Mouse (Mus musculus) embryonic facial prominence, embryonic 15.5 days (tissue): Measurements from ENCODE around the gene Emc6. TPM values are rescaled to one million over a fixed set of nuclear protein-coding genes. Genes with fewer than 3 reads are reported as not detected.

Experiments
- ATAC-seq: fragments of 200-750 bp; cut with Nextera tagmentation; 2 replicates; pipeline ENCODE4 v1.8.0; 2017; ENCODE audit warnings: low read depth, moderate TSS enrichment; ENCODE audit not compliant: insufficient number of reproducible peaks, low FRiP score, low TSS enrichment
- H3K27ac ChIP-seq: fragments of 300-500 bp; sonication (generic); replicated peaks from 2 replicates; pipeline ENCODE4 v1.5.1; 2015; ENCODE audit warnings: mild to moderate bottlenecking, inconsistent platforms
- H3K27me3 ChIP-seq: fragments of 300-500 bp; sonication (generic); 2 replicates; pipeline ENCODE4 v1.6.1; 2015; ENCODE audit warnings: inconsistent platforms
- H3K36me3 ChIP-seq: fragments of 300-500 bp; sonication (generic); 2 replicates; pipeline ENCODE4 v1.6.1; 2015; ENCODE audit warnings: mild to moderate bottlenecking, inconsistent platforms
- H3K4me1 ChIP-seq: fragments of 300-500 bp; sonication (generic); 2 replicates; pipeline ENCODE4 v1.6.1; 2015; ENCODE audit warnings: inconsistent platforms
- H3K4me2 ChIP-seq: fragments of 300-500 bp; sonication (generic); replicated peaks from 2 replicates; pipeline ENCODE4 v1.6.1; 2015; ENCODE audit warnings: mild to moderate bottlenecking, inconsistent platforms
- H3K4me3 ChIP-seq: fragments of 300-500 bp; sonication (generic); replicated peaks from 2 replicates; pipeline ENCODE4 v1.5.1; 2015; ENCODE audit warnings: mild to moderate bottlenecking, inconsistent platforms
- H3K9ac ChIP-seq: fragments of 300-500 bp; sonication (generic); 2 replicates; pipeline ENCODE4 v1.6.1; 2015; ENCODE audit warnings: inconsistent platforms
- H3K9me3 ChIP-seq: fragments of 300-500 bp; sonication (generic); replicated peaks from 2 replicates; pipeline ENCODE4 v1.6.1; 2016; ENCODE audit warnings: inconsistent platforms
- WGBS: fragments of 180-500 bp; shearing (Covaris S2); methylation state at CpG from one replicate; pipeline ENCODE4 v1.1.7; 2015; 5-methylcytosine and 5-hydroxymethylcytosine counted together
- polyA plus RNA-seq: library from polyadenylated mRNA; unstranded; fragments of >200 nt; fragmentation: Nextera tagmentation; extraction: Ambion mirVana; gene quantifications from 2 replicates; pipeline ENCODE4 v1.2.1, GENCODE M21; 2015

Gene Emc6
- polyA plus RNA-seq, 1 experiment from 2014 or later: 91.9 TPM

- peak overlapping the region; percentile 98 for H3K4me3 ChIP-seq
- peaks cover 35% of the 10 kb centered on the region for H3K4me1 ChIP-seq
- H3K9me3 ChIP-seq: no peaks in the 10 kb centered on the region
- peaks cover 10% of the 10 kb centered on the region for H3K36me3 ChIP-seq
- WGBS: under 1% methylated on average over 15 of the region's 15 CpGs
- peak overlapping the region; percentile 90 for H3K27ac ChIP-seq
- H3K4me2 ChIP-seq: peak overlapping the region; percentile 67
- ATAC-seq: no peak
- H3K9ac ChIP-seq: peak overlapping the region; percentile 96
- H3K27me3 ChIP-seq: no peaks in the 10 kb centered on the region
Observed at GRCm38 (mm10) chr11:73176186-73176585, 651 bp downstream of the Emc6 start.

GRCm38 (mm10) chr11:73175612-73176011, 1.2 kb downstream of the Emc6 start:
- Histone ChIP-seq H3K9ac (peak overlapping the region; percentile 96; the same call in 1 of the 2 replicates), H3K4me1 (peaks cover 35% of the 10 kb centered on the region), H3K4me2 (peak overlapping the region; percentile 67), H3K27me3 (no peaks in the 10 kb centered on the region), H3K9me3 (no peaks in the 10 kb centered on the region), H3K36me3 (peaks cover 7% of the 10 kb centered on the region), H3K4me3 (peak overlapping the region; percentile 98), H3K27ac (no peak overlapping the region)
- ATAC-seq: no peak
- 32% methylated on average over 8 of the region's 8 CpGs for WGBS

DNA sequence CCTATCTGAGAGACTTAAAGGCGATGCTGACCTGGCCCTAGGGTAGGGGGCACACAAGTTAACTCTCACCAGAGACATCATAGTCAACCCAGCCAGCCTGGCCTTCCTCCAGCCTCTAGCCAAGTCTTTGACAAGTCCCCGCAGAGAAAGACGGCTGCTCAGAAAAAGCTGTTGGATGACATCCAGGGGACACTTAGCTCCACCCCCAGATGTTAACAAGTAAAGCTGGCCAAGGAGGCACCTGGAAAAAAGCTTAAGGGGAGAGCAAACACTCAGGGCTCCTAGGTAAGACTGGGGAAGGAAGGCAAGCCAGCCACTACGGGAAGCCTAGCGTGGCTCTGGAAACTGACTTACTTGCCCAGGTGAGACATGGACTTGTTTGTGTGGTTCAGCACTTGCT, 4.7 kb downstream of the Emc6 start:
- H3K9ac ChIP-seq: no peak overlapping the region
- H3K9me3 ChIP-seq: no peaks in the 10 kb centered on the region
- 44% methylated on average over 5 of the region's 5 CpGs for WGBS
- no peak overlapping the region for H3K4me3 ChIP-seq
- ATAC-seq: no peak
- peaks cover 5% of the 10 kb centered on the region for H3K36me3 ChIP-seq
- no peak overlapping the region for H3K4me2 ChIP-seq
- H3K27me3 ChIP-seq: no peaks in the 10 kb centered on the region
- H3K4me1 ChIP-seq: peaks cover 20% of the 10 kb centered on the region
- H3K27ac ChIP-seq: no peak overlapping the region

- Histone ChIP-seq H3K4me3 (no peak overlapping the region), H3K9me3 (no peaks in the 10 kb centered on the region), H3K27ac (no peak overlapping the region), H3K4me1 (peaks cover 9% of the 10 kb centered on the region; the same call in 1 of the 2 replicates), H3K4me2 (no peak overlapping the region), H3K36me3 (peaks cover 1% of the 10 kb centered on the region; the same call in 1 of the 2 replicates), H3K9ac (no peak overlapping the region), H3K27me3 (no peaks in the 10 kb centered on the region)
- no peak for ATAC-seq
- WGBS: 47% methylated on average over 4 of the region's 4 CpGs
Observed at GRCm38 (mm10) chr11:73169231-73169630, 7.6 kb downstream of the Emc6 start.

- 79% methylated on average over 6 of the region's 6 CpGs for WGBS
- H3K9me3 ChIP-seq: no peaks in the 10 kb centered on the region
- no peaks in the 10 kb centered on the region; the same call in 1 of the 2 replicates for H3K36me3 ChIP-seq
- no peaks in the 10 kb centered on the region for H3K27me3 ChIP-seq
- no peak overlapping the region for H3K4me3 ChIP-seq
- H3K9ac ChIP-seq: no peak overlapping the region
- H3K4me1 ChIP-seq: peaks cover 9% of the 10 kb centered on the region; the same call in 1 of the 2 replicates
- no peak for ATAC-seq
- H3K4me2 ChIP-seq: no peak overlapping the region
- no peak overlapping the region for H3K27ac ChIP-seq
Observed at GRCm38 (mm10) chr11:73168576-73168975, 8.3 kb downstream of the Emc6 start.

GRCm38 (mm10) chr11:73168071-73168470, 8.8 kb downstream of the Emc6 start:
- Histone ChIP-seq H3K36me3 (no peaks in the 10 kb centered on the region), H3K9ac (no peak overlapping the region), H3K4me3 (no peak overlapping the region), H3K4me2 (no peak overlapping the region), H3K9me3 (no peaks in the 10 kb centered on the region), H3K4me1 (peaks cover 9% of the 10 kb centered on the region; the same call in 1 of the 2 replicates), H3K27ac (no peak overlapping the region), H3K27me3 (no peaks in the 10 kb centered on the region)
- WGBS: 85% methylated on average over 8 of the region's 8 CpGs
- ATAC-seq: no peak

DNA sequence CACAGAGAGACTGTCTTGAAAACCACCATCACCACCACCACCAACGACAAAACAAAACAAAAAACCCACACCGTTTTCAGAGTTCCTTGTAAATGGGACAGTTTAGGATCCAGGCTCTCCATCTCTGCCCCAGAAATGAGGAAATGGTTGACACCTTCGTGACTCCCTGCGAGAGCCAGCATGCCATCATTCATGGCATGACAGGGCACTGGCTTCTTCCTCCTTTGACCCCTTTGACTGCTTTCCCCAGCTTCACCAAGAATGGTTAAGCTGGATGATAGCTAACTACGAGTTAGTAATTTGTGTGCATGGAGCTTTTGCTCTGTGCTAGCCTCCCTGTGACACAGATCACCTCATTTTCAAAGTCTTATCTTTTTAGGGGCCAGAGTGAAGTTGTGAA, 14.6 kb downstream of the Emc6 start:
- WGBS: 88% methylated on average over 5 of the region's 5 CpGs
- peaks cover 12% of the 10 kb centered on the region for H3K4me1 ChIP-seq
- no peak for ATAC-seq

DNA sequence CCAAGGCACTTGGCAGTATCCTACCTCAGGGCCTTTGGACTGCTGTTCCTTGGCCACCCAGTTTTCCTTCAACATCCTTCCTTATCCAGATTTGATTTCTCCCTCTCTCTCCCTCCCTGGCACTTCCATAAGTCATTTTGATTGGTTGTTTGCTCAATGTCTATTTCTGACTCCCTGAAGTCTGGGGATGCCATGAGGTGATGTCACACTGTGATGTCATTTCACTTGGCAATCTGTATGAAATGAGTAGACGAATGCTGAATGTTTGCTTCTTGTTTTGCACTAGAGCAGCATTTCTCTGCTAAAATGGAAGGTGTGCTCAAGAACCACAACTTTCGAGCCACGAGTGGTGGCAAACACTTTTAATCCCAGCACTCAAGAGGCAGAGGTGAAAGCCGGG, 15.2 kb downstream of the Emc6 start:
- H3K27ac ChIP-seq: no peak overlapping the region
- no peak for ATAC-seq
- 89% methylated on average over 4 of the region's 4 CpGs for WGBS
- H3K36me3 ChIP-seq: no peaks in the 10 kb centered on the region
- peaks cover 36% of the 10 kb centered on the region for H3K27me3 ChIP-seq
- H3K4me2 ChIP-seq: no peak overlapping the region
- H3K9ac ChIP-seq: no peak overlapping the region
- H3K9me3 ChIP-seq: no peaks in the 10 kb centered on the region
- no peak overlapping the region for H3K4me3 ChIP-seq
- peaks cover 12% of the 10 kb centered on the region for H3K4me1 ChIP-seq

More for the DNA sequence above, 14.6 kb downstream of the Emc6 start:
- no peak overlapping the region for H3K27ac ChIP-seq
- H3K9ac ChIP-seq: no peak overlapping the region
- no peaks in the 10 kb centered on the region for H3K36me3 ChIP-seq
- H3K27me3 ChIP-seq: peaks cover 32% of the 10 kb centered on the region
- H3K4me3 ChIP-seq: no peak overlapping the region
- no peaks in the 10 kb centered on the region for H3K9me3 ChIP-seq
- no peak overlapping the region for H3K4me2 ChIP-seq

DNA sequence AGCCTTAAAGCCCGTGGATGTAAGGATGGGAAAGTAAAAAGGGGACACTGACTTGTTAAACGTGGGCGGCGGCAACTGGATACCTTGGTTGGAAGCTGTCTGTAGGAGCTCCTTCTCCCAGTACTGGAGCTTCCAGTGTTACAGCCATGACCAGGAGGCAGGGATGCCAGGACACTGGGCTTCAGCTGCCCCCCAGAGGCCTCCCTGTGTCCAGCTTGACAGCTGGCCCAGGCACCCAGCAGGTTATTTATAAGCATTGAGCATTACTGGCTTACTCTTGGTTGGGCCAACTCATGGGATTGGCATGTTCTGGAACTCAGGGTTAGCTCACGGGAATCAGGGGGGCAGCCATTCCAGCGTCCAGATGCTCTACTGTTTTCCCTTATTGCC, 16.0 kb downstream of the Emc6 start:
- Histone ChIP-seq H3K9me3 (no peaks in the 10 kb centered on the region), H3K9ac (no peak overlapping the region), H3K4me3 (peak overlapping the region; percentile 43), H3K4me2 (peak overlapping the region; percentile 83), H3K4me1 (peaks cover 12% of the 10 kb centered on the region), H3K27ac (no peak overlapping the region), H3K27me3 (peaks cover 37% of the 10 kb centered on the region), H3K36me3 (no peaks in the 10 kb centered on the region)
- ATAC-seq: 0 out of 2 replicates have a peak, but pooled peaks have one; percentile 44
- WGBS: 26% methylated on average over 6 of the region's 6 CpGs

- Histone ChIP-seq H3K27me3 (peaks cover 37% of the 10 kb centered on the region), H3K4me3 (peak within 1 kb of the TSS; percentile 43), H3K9ac (peak within 1 kb of the TSS; percentile 33), H3K4me2 (peak within 1 kb of the TSS; percentile 83), H3K27ac (no peak within 1 kb of the TSS), H3K4me1 (peaks cover 12% of the 10 kb centered on the region), H3K9me3 (no peaks in the 10 kb centered on the region), H3K36me3 (no peaks in the 10 kb centered on the region)
- 4% methylated on average over 49 of the region's 49 CpGs for WGBS
- ATAC-seq: peak; percentile 64; the same call in 1 of the 2 replicates
Observed at GRCm38 (mm10) chr11:73159957-73160810, 16.7 kb downstream of the Emc6 start, which contains the start of gene P2rx5. Gene P2rx5, plus strand, starts transcription at chr11:73160421.

- Histone ChIP-seq H3K36me3 (no peaks in the 10 kb centered on the region), H3K27me3 (peaks cover 22% of the 10 kb centered on the region), H3K9me3 (no peaks in the 10 kb centered on the region), H3K4me3 (no peak overlapping the region), H3K4me2 (no peak overlapping the region), H3K9ac (no peak overlapping the region), H3K27ac (no peak overlapping the region), H3K4me1 (peaks cover 2% of the 10 kb centered on the region)
- no peak for ATAC-seq
- WGBS: 50% methylated on average over 6 of the region's 6 CpGs
Observed at GRCm38 (mm10) chr11:73155071-73155470, 21.8 kb downstream of the Emc6 start.
